Mouse (Mus musculus) left cerebral cortex, adult 8-10 months (tissue): Measurements from ENCODE around the gene Rpap3. TPM values are rescaled to one million over a fixed set of nuclear protein-coding genes. Genes with fewer than 3 reads are reported as not detected.
A peak's percentile ranks its signal among the peaks of the same experiment; 100 is the strongest.

Experiments
- DNase-seq, 2 experiments: peaks; one replicate each; pipeline ENCODE4 v3.0.0; 2022; ENCODE audit warnings: low spot score in 2 of 2
- total RNA-seq, 4 experiments: library from RNA; stranded (reverse); gene quantifications; 2 replicates each; pipeline ENCODE4 v1.2.4; 2022

The Rpap3 gene
- 10 to 100 TPM; 29.6 to 32.8 (median 31.6) TPM for total RNA-seq

DNA sequence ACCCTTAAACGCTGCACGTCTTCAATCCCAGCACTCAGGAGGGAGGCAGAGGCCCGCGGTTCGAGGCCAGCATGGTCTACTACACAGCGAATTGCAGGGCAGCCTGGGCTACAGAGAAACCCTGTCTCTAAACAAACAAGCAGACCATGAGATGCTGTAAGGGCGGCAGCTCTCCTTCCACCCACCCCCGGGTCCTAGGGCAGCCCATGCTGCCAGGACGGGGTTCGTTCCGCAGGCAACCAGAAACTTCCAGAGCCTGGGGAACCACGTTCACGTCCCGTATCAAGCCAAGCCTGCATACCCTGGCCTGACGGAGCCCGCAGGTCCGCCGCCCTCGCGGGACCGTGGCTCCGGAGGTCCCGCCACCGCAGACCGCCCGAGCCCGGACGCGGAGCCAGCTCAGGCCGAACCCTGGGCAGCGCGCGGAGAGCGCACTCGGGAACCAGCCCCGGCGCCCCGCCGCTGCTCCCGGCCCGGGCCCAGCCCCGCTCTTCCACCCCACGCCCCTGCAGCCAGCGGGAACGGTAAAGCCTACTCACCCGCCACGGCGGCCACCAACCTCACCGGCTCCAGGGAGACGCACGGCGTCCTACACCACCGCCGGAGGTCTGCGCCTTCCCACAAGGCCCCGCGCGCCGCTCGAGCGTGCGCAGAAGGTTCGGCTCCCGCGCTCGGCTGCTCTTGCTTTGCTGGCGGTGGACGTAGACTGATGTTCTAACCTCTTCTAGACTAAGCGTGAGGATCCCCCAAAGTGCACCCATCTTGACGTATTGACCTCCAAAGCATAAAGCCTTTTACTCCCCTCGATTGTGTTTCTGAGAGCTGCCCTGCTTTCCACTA, at the start of gene Rpap3:
Gene Rpap3 (minus strand): TSS at position 615 of the 840 bp plus-strand sequence.
- peak; percentile 70 to 79 for DNase-seq

DNA sequence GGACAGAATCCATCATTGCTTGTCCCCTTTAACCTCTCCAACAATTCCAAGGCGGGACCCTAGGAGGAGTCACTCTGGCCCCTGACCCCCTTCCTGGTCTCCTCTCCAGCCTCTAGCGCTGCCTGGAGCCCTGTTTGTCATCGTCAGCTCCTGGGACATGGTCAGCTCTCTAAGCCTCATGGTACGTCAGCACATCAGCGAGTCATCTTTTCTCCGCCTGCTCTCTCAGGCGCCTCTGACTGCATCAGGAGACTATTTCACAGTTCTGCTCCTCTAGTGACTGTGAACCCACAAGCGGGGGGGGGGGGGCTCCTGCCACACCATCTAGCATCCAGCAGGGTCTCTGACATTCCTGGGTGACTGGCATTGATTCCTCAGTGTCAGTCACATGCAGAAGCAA, 49.7 kb upstream of the Rpap3 start:
- DNase-seq = no peak

DNA sequence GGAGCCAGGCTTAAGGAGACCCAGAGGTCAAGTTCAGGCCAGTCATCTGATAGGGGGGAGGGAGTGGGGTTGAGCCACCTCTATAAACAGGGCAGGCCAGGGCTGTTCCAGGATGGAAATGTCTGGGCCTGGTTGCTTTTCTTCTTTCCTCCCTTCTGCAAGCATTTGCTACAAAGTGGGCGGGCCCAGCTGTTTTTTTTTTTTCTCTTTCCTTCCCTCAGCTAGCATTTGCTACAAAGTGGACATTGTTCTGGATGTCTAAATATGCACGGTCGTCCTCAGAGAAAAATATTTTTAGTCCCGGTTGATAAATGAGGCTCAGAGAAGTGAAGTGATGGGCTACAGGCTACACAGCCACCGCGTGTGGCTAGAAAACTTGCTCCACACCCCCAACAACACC, 48.9 kb upstream of the Rpap3 start:
- no peak for DNase-seq

DNA sequence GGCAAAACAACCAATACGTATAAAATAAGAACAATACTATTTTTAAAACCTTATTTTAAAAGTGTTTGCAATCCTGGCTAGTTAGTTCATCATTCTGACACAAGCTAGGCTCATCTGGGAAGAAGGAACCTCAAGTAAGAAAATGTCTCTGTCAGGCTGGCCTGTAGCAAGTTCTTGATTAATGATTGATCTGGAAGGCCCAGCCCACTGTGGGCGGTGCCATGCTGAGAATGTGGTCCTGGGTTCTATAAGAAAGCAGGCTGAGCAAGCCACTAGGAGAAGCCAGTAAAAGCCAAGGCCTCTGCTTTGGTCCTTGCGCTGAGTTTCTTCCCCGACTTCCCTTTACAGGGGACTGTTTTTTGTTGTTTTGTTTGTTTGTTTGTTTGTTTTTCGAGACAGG, 46.9 kb upstream of the Rpap3 start:
- no peak for DNase-seq

DNA sequence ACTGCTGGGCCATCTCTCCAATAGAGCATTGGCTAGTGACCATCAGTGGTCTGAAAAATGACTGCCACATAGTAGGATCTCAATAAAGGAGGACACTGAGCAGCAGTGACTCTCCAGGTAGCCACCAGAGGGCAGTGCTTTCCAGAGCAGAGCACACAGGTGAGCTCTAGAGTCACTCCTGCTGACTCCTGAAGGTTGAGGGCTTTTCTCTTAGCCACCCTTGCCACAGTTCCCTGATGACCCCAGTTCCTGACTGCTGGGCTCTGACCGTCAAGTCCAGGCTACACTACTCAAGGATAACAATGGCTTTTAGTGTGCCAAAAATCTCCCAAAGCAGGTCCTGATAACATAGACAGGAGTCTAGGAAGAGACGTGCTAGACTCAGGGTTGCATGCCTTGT, 46.1 kb upstream of the Rpap3 start:
- DNase-seq = no peak

DNA sequence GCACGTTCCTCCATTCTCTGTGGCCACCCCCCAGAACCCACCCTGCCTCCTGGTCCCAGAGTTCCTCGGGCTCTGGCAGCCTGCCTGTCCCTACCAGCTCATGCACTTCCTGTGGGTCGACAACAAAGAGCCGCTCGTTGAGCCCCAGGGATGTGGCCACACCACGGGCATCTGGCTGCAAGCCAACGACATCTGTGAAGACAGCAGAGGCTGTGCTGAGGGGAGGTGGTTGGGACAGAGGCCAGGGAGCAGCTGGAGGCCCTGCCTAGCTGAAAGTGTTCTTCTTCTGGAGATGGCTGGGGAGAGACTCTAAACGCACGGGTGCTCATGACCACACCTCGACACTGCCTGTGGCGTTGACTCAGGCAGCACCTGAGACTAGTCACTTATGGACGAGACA, 45.1 kb upstream of the Rpap3 start:
- DNase-seq = peak; percentile 48 to 90

DNA sequence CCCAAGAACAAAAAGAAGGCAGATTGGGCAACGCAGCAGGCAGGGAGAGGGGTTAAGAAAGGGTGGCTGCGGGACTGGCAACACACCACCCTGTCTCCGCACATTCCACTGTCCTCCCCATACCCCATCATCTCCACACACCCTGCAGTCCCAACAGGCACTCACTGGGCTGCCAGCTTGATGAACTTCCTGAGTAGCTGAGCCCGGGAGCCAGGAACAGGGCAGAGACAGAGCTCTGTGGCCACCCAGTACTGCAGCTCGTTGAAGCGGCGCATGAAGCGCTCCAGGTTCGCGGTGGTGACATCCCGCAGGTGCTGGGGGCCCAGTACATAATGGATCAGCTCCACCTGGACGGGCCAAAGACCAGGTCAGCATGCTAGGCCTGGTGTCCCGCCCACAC, 44.2 kb upstream of the Rpap3 start:
- DNase-seq = no peak

DNA sequence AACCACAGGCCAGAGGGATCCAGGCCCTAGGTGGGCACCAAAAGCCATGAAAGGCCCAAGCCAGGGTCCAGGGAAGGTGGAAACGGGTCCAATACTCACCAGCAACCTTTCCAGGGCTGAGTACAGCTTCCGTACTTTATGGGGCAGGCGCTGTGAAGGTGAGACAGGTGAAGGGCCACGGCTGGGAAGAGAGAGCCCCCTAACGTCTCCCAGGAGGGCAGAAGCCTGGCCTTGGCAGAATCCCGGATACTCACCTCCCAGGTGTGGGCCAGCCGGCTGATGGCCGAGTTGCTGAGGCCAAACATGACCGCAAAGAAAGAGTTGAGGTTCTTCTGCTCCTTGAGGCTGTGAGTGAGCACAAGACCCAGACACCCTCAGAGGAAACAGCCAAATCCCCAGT, 43.8 kb upstream of the Rpap3 start:
- no peak for DNase-seq

DNA sequence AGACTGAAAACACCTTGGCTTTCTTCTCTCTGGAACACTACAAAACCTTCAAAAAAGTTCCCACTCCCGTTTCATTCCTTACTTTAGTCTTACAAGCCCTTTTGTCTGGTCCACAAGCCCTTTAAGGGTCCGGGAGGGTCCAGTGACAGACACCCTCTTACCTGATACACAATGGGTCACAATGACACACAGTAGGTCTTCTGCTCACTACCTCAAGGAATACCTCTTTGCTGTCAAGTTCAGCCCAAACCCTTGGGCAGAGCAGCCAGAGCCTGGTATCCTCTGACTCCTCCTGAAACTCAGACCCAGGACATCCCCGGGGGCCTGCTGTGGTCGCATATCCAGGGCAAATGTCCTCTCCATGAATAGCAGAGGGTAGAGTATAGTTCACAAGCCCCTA, 43.3 kb upstream of the Rpap3 start:
- DNase-seq = no peak

DNA sequence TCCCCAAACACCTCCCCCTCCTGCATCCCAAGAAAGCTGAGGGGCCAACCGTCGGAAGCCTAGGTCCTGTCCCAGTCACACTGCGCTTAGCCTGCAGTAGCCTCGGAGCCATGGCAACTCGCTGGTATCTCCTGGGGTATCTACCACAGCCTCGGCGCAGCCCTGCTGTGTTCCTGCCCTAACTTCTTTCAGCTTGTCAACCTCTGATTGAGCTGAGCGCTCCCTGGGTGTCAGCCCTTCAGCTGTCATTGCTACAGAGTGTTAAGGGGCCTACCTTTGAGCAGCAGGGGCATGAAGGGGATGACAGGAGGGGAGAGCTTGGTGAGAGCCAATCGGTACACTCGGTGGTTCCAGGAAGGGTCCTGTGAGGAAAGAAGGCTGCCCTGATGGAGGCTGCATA, 42.7 kb upstream of the Rpap3 start:
- no peak for DNase-seq

DNA sequence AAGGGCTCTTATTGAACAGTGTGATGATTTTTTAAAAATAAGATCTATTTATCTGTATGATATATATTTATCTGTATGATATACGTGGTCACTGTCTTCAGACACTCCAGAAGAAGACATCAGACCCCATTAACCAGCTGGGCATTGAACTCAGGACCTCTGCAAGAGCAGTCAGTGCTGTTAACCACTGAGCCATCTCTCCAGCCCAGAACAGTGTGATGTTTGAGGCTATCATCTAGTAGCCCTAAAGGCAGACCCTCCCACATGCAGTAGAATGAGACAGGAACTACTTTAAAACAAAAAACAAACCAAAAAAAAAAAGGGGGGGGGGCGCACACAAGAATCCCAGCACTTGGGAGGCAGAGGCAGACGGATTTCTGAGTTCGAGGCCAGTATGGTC, 41.9 kb upstream of the Rpap3 start:
- DNase-seq = no peak

DNA sequence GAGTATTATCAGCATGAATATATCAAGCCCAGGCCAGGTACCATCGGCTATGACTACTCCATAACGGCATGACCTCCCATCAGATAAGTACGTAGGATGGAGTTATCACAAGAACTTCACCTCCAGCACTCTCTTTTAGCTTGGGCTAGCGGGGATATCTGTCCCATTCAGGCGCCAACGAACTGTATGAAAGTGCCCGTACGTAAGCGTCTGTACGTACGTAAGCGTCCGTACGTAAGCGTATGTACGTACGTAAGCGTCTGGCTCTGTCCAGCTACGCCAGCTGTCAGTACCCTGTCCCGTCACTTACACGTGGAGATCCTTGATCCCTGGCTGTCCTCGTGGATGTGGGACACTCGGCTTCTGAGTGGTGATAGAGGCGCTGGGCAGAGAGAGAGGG, 41.1 kb upstream of the Rpap3 start:
- no peak for DNase-seq

DNA sequence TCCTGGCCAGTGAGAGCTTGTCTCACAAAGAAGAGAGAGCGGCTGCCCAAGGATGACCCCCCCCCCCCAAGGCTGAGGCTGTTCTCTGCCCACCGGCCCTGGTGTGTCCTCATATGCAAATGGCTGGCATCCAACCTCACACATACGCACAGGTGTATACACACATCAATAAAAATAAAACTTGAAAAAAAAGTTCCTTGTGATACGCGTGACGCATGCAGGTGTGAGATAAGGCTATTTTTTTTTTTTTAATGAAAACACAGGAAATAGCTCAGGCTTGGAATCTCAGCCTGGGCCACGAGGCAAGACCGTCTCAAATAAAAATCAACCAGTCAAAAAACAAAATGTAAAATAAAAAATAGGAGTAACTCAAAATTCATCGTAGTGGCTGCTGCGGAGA, 40.7 kb upstream of the Rpap3 start:
- no peak for DNase-seq

DNA sequence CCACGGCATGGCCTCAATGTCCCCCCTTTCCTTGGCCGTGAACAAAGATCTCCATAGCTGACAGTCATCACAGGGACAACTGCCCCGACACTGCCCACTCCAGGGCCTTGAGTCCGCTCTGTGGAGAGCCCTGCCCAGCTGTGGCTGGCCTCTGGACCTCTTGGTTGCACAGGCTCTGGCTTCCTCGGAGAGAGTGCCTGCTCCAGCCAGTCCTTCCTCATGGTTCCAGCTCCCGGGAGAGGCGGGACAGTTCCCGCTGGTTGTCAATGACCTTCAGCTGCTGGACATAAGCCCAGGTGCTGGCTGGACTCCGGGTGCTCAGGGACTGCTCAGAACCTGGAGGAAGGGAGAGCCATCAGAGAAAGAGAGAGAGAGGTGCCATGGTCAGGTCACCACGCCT, 39.7 kb upstream of the Rpap3 start:
- DNase-seq = peak in 1 of 2 experiments; percentile 35

DNA sequence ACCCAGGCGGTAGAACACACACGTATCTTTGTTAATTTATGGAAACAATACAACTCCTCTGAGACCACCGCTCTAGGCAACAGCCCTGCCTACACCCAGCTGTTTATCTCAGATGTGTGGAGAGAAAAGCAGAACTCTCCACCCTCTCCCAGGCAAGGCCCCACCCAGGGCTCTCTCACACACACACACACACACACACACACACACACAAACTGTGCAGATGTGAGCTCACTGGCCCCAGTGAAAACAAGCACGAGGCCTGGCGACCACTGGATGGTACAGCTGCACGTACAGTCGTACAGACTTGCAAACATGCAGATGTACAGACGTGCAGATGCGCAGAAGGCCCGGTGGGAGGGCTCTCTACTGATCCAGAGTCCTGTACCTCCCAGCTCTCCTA, 39.3 kb upstream of the Rpap3 start:
- DNase-seq = no peak

DNA sequence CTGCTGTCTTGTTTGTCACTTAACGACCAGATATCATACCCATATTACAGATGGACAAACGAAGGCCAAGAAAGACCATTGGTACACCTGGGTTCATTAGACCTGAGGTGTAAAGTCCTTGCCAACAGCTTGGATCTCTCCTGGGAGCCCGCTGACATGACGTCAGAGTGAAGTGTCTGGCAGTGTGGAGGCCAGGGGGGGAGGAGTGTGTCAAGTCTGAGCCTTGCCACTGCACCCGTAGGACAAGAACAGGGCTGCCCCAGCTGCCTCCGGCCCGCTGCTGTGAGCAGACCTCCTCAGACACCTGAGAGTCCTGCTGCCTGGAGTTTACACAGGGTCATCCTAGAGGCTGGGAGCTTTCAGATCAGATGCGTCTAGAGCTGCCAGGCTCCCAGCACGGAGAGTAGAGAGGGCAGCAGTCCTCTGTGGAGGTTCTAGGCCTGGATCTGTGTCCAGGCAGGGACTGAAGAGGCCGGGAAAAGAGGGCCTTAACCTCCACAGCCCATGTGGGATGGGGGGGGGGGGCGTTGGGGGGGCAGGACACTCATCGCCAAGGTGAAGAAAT, 38.4 kb upstream of the Rpap3 start:
- DNase-seq = no peak

DNA sequence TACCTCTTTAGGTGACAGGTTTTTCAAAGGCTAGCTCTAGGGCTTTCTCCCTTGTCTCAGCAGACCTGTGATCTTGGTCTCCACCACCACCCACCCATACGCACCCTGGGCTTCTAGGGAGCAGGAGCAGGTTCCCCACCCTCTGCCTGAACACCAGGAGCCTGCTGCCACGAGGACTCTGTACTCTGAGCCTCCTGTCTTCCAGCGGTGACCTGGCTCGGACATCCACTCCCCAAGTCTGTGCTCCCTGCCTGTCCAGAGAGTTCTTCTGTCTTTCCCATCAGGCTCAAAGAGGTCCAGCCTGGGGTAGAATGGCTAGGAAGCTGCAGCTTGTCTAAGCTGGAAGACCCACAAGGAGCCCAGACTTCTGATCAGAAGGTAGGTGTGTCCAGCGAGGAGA, 37.6 kb upstream of the Rpap3 start:
- no peak for DNase-seq

DNA sequence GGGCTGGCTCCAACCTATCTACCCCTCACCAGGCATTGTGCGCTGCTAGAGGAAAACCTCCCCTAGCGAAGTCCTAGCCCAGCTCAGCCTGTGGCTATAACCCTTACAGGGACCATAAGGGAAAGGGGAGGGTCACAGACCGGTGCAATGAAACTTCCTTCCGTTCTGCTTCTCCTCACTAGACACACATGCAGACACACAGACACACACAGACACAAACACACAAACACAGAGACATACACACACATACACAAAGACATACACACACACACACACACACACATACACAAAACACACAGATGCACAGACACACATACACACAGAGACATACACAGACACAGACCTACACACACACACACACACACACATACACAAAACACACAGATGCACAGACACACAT, 37.0 kb upstream of the Rpap3 start:
- no peak for DNase-seq

DNA sequence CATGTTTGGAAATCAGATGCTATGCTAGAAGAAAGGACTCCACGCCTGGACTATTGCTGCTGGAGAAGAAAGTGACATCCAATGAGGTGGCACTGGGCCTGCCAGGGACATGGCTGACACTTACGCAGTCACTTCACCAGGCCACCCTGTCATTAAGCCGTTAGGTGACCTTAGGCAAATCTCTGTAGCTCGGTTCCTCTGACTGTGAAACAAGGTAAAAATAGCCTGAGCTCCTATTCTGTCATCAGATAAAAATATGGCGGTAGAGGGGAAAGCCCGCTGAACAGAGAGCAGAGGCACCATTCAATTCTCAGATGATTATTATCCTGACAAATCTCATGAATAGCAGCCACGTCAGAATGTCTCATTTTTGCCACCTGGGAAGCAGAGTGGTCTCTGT, 36.4 kb upstream of the Rpap3 start:
- no peak for DNase-seq

DNA sequence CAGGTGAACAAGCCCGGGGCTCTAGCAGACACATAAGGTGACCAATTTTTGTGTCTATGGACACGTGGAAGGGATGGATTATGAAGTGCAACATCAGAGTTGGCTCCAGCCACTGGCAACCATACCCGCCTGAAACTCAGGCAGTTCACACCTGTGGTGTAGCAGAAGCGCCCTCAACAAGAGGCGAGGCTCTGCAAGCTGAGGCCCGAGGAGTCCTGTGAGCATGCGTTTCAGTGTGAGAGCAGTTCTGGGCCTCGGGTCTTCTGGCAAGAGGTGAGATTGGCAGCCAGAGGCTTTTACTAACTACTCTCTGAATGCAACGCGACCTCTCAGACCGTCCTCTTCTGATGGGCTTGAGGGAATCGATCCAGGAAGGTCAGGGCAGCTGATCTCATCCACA, 36.0 kb upstream of the Rpap3 start:
- no peak for DNase-seq

DNA sequence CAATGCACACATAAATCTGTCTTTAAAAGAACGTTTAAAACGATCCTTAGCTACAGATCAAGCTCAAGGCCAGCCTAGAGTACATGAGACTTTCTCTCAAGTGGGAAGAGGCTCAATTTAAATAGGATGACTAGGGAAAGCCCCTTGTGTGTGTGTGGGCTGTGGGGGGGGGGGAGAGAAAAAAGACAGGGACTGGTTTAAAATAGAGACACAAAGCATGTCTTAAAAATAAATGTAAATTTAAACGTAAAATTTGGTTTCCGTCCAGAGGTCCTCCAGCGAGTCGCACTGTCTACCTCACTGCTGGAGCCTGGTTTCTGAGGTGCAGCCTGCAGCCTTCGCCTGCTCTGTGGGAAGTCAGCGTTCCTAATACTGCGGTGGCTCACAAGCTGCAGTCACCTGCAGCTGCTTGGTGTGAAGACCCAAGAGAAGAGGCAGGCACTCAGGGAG, 34.7 kb upstream of the Rpap3 start:
- no peak for DNase-seq

DNA sequence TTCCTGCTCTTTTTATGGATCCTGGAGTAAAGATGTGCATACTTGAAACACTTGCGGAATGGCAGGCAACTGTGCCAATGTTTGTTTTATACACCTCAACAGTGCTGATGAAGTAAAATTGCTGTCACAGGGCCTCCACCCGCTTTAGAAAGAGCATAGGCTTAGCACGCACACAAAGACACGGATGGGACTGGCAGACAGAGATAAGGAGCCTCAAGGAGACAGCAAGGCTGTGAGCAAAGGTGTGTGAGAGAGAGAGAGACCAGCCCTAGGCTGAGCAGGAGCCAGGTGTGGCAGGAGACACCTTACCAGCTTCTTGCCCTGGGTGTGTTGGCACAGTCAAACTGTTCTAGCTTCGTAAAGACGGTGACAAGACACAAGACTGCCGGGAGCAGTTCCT, 33.3 kb upstream of the Rpap3 start:
- no peak for DNase-seq

DNA sequence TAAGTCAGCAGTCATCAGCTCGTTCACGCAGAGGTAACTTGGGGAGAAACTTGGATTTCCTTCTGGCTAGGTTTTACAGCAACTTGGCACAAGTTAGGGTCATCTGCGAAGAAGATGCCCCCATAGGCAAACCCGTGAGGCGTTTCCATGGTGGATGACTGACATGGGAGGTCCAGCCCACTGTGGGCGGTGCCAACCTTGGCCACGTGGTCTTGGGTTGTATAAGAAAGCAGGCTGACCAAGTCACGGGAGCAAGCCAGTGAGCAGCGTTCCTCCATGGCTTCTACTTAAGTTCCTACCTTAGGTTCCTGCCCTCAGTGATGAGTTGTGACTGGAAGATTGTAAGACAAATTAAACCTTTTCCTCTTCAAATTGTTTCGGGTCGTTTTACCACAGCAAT, 26.4 kb upstream of the Rpap3 start:
- DNase-seq = no peak
